Mouse (Mus musculus) liver, embryonic 15.5 days (tissue): ENCODE data around the gene Foxj3. TPM values are rescaled to one million over a fixed set of nuclear protein-coding genes. Genes with fewer than 3 reads are reported as not detected.
"Not testable (repeated sequence)": the region's sequence is repeated elsewhere in the genome, so short reads cannot be mapped to it uniquely, and the experiment has no call there.

Source experiments
- ATAC-seq: fragments of 200-750 bp; cut with Nextera tagmentation; 2 replicates; pipeline ENCODE4 v1.8.0; 2017; ENCODE audit warnings: moderate number of reproducible peaks, mild to moderate bottlenecking, moderate library complexity; ENCODE audit not compliant: insufficient read depth
- H3K27ac ChIP-seq: fragments of 300-500 bp; sonication (generic); replicated peaks from 2 replicates; pipeline ENCODE4 v1.5.1; 2015; ENCODE audit warnings: mild to moderate bottlenecking, inconsistent platforms
- H3K27me3 ChIP-seq: fragments of 300-500 bp; sonication (generic); 2 replicates; pipeline ENCODE4 v1.6.1; 2015; ENCODE audit warnings: mild to moderate bottlenecking, inconsistent platforms
- H3K36me3 ChIP-seq: fragments of 300-500 bp; sonication (generic); replicated peaks from 2 replicates; pipeline ENCODE4 v1.6.1; 2015; ENCODE audit warnings: moderate library complexity, mild to moderate bottlenecking, inconsistent platforms
- H3K4me1 ChIP-seq: fragments of 300-500 bp; sonication (generic); replicated peaks from 2 replicates; pipeline ENCODE4 v1.6.1; 2015; ENCODE audit warnings: inconsistent platforms
- H3K4me2 ChIP-seq: fragments of 300-500 bp; sonication (generic); 2 replicates; pipeline ENCODE4 v1.6.1; 2015; ENCODE audit warnings: moderate library complexity, mild to moderate bottlenecking, inconsistent platforms
- H3K4me3 ChIP-seq: fragments of 300-500 bp; sonication (generic); replicated peaks from 2 replicates; pipeline ENCODE4 v1.5.1; 2015; ENCODE audit warnings: mild to moderate bottlenecking, inconsistent platforms
- H3K9ac ChIP-seq: fragments of 300-500 bp; sonication (generic); 2 replicates; pipeline ENCODE4 v1.6.1; 2015; ENCODE audit warnings: moderate library complexity, mild to moderate bottlenecking, inconsistent platforms
- H3K9me3 ChIP-seq: fragments of 300-500 bp; sonication (generic); replicated peaks from 2 replicates; pipeline ENCODE4 v1.6.1; 2016; ENCODE audit warnings: inconsistent platforms
- WGBS: fragments of 180-500 bp; shearing (Covaris S2); methylation state at CpG from one replicate; pipeline ENCODE4 v1.1.7; 2015; ENCODE audit warnings: mixed read lengths; ENCODE audit not compliant: insufficient replicate concordance; 5-methylcytosine and 5-hydroxymethylcytosine counted together
- polyA plus RNA-seq: library from polyadenylated mRNA; unstranded; fragments of >200 nt; fragmentation: Nextera tagmentation; extraction: Ambion mirVana; gene quantifications from 2 replicates; pipeline ENCODE4 v1.2.1, GENCODE M21; 2015

Foxj3 gene
- polyA plus RNA-seq = 4.9 and 5.6 TPM in 2 replicates

GRCm38 (mm10) chr4:119536615-119537014, at the start of gene Foxj3:
Gene Foxj3 (plus strand): TSS chr4:119537004.
- not testable (repeated sequence) for H3K27ac ChIP-seq, H3K27me3 ChIP-seq, H3K36me3 ChIP-seq, ATAC-seq, H3K9me3 ChIP-seq, H3K4me3 ChIP-seq, H3K4me2 ChIP-seq, H3K9ac ChIP-seq
- peaks cover 37% of the 10 kb centered on the region for H3K4me1 ChIP-seq
- 38% methylated on average over 4 of the region's 4 CpGs for WGBS

- no peaks in the 10 kb centered on the region for H3K9me3 ChIP-seq
- no peak overlapping the region for H3K27ac ChIP-seq
- WGBS = 73% methylated on average over 10 of the region's 10 CpGs
- H3K4me3 ChIP-seq = no peak overlapping the region
- H3K27me3 ChIP-seq = peaks cover 43% of the 10 kb centered on the region
- H3K9ac ChIP-seq = no peak overlapping the region
- H3K36me3 ChIP-seq = no peaks in the 10 kb centered on the region
- ATAC-seq = no peak
- H3K4me2 ChIP-seq = no peak overlapping the region
- no peaks in the 10 kb centered on the region for H3K4me1 ChIP-seq
Observed at GRCm38 (mm10) chr4:119489666-119490065, 47.1 kb upstream of the Foxj3 start.

- Histone ChIP-seq H3K9ac (no peak overlapping the region), H3K27me3 (peaks cover 50% of the 10 kb centered on the region), H3K4me2 (no peak overlapping the region), H3K9me3 (no peaks in the 10 kb centered on the region), H3K36me3 (no peaks in the 10 kb centered on the region), H3K4me1 (no peaks in the 10 kb centered on the region), H3K27ac (no peak overlapping the region), H3K4me3 (no peak overlapping the region)
- ATAC-seq = no peak
- 48% methylated on average over 3 of the region's 3 CpGs for WGBS
Observed at GRCm38 (mm10) chr4:119490806-119491205, 46.0 kb upstream of the Foxj3 start.

GRCm38 (mm10) chr4:119492291-119492932, 44.4 kb upstream of the Foxj3 start, which contains the start of gene Rimkla:
Gene Rimkla (minus strand): TSS chr4:119492628.
- no peak for ATAC-seq
- Histone ChIP-seq H3K4me1 (no peaks in the 10 kb centered on the region), H3K36me3 (no peaks in the 10 kb centered on the region), H3K4me2 (peak within 1 kb of the TSS; percentile 68), H3K9ac (no peak within 1 kb of the TSS), H3K9me3 (no peaks in the 10 kb centered on the region), H3K27ac (no peak within 1 kb of the TSS), H3K27me3 (peaks cover 51% of the 10 kb centered on the region), H3K4me3 (peak within 1 kb of the TSS; percentile 44)
- under 1% methylated on average over 77 of the region's 77 CpGs for WGBS

- Histone ChIP-seq H3K27ac (no peak overlapping the region), H3K4me3 (peak overlapping the region; percentile 44; the same call in 1 of the 2 replicates), H3K4me2 (peak overlapping the region; percentile 68), H3K9ac (no peak overlapping the region), H3K27me3 (peaks cover 51% of the 10 kb centered on the region), H3K9me3 (no peaks in the 10 kb centered on the region), H3K36me3 (no peaks in the 10 kb centered on the region), H3K4me1 (no peaks in the 10 kb centered on the region)
- 25% methylated on average over 10 of the region's 10 CpGs for WGBS
- no peak for ATAC-seq
Observed at GRCm38 (mm10) chr4:119492933-119493327, 43.9 kb upstream of the Foxj3 start.

GRCm38 (mm10) chr4:119498319-119498848, 38.4 kb upstream of the Foxj3 start:
- peaks cover 22% of the 10 kb centered on the region for H3K27me3 ChIP-seq
- H3K4me1 ChIP-seq = no peaks in the 10 kb centered on the region
- ATAC-seq = no peak
- WGBS = 51% methylated on average over 5 of the region's 5 CpGs
- H3K9ac ChIP-seq = no peak overlapping the region
- H3K9me3 ChIP-seq = no peaks in the 10 kb centered on the region
- no peak overlapping the region for H3K4me3 ChIP-seq
- H3K27ac ChIP-seq = no peak overlapping the region
- no peak overlapping the region for H3K4me2 ChIP-seq
- no peaks in the 10 kb centered on the region for H3K36me3 ChIP-seq

- Histone ChIP-seq H3K4me1 (no peaks in the 10 kb centered on the region), H3K27ac (no peak overlapping the region), H3K36me3 (no peaks in the 10 kb centered on the region), H3K9me3 (no peaks in the 10 kb centered on the region), H3K9ac (no peak overlapping the region), H3K27me3 (no peaks in the 10 kb centered on the region), H3K4me3 (no peak overlapping the region), H3K4me2 (no peak overlapping the region)
- 47% methylated on average over 2 of the region's 2 CpGs for WGBS
- ATAC-seq = no peak
Observed at GRCm38 (mm10) chr4:119511591-119511990, 25.2 kb upstream of the Foxj3 start.

- Histone ChIP-seq H3K4me2 (no peak overlapping the region), H3K9me3 (no peaks in the 10 kb centered on the region), H3K27me3 (no peaks in the 10 kb centered on the region), H3K4me3 (no peak overlapping the region), H3K27ac (no peak overlapping the region), H3K36me3 (no peaks in the 10 kb centered on the region), H3K9ac (no peak overlapping the region), H3K4me1 (no peaks in the 10 kb centered on the region)
- 44% methylated on average over 3 of the region's 3 CpGs for WGBS
- no peak for ATAC-seq
Observed at GRCm38 (mm10) chr4:119512731-119513141, 24.1 kb upstream of the Foxj3 start.

- H3K9ac ChIP-seq = no peak overlapping the region
- H3K9me3 ChIP-seq = no peaks in the 10 kb centered on the region
- H3K4me1 ChIP-seq = no peaks in the 10 kb centered on the region
- no peak overlapping the region for H3K4me2 ChIP-seq
- no peaks in the 10 kb centered on the region for H3K36me3 ChIP-seq
- no peak overlapping the region for H3K4me3 ChIP-seq
- no peaks in the 10 kb centered on the region for H3K27me3 ChIP-seq
- H3K27ac ChIP-seq = no peak overlapping the region
- WGBS = 47% methylated on average over 4 of the region's 4 CpGs
- no peak for ATAC-seq
Observed at GRCm38 (mm10) chr4:119523575-119523974, 13.2 kb upstream of the Foxj3 start.

GRCm38 (mm10) chr4:119524010-119524409, 12.8 kb upstream of the Foxj3 start:
- Histone ChIP-seq H3K4me3 (no peak overlapping the region), H3K4me1 (no peaks in the 10 kb centered on the region), H3K9ac (no peak overlapping the region), H3K27me3 (no peaks in the 10 kb centered on the region), H3K4me2 (no peak overlapping the region), H3K27ac (no peak overlapping the region), H3K36me3 (no peaks in the 10 kb centered on the region), H3K9me3 (no peaks in the 10 kb centered on the region)
- WGBS = 58% methylated on average over 1 of the region's 1 CpGs
- no peak for ATAC-seq

GRCm38 (mm10) chr4:119524466-119524865, 12.3 kb upstream of the Foxj3 start:
- no peaks in the 10 kb centered on the region for H3K9me3 ChIP-seq
- no peaks in the 10 kb centered on the region for H3K27me3 ChIP-seq
- no peak overlapping the region for H3K4me2 ChIP-seq
- no peaks in the 10 kb centered on the region for H3K36me3 ChIP-seq
- no peak overlapping the region for H3K9ac ChIP-seq
- H3K4me3 ChIP-seq = no peak overlapping the region
- H3K4me1 ChIP-seq = no peaks in the 10 kb centered on the region
- no peak overlapping the region for H3K27ac ChIP-seq
- WGBS = 50% methylated on average over 2 of the region's 2 CpGs
- ATAC-seq = no peak
